13 mouse cellular contexts compared by ENCODE assay signal in the genomic region with DNA sequence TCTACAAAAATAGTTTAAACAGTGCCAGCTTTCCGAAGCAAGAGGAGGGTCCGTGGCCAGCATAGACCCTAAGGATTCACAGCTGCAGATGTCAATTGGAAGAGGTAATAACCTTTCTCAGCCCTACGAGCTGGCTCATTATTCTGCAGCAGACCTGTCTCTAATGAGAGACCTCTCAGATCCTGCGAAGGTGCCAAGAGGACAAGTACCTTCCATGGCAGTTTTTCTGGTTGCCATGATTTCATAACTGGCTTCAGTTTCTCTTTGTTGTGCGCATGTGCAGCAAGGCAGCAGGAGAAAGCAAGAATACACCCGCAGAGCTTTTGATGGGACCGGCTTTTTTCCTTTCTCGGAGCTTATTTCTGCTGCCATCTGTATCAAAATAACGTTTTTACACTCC.
DNase-seq lines count a peak whose midpoint lies in the region; ATAC-seq and TF ChIP-seq lines count a peak whose summit lies in the region.
"Had no signal": no experiment of that assay in that cellular context is flagged by ENCODE, and none has a peak within 500 bp of the region (broad histone marks: within the 10 kb centered on the region; RNA-seq: fewer than 3 reads in every experiment).

No protein-coding gene starts in this region.

- peaks cover 6% of the 10 kb centered on the region; the same call in 1 of the 2 replicates for H3K4me1 ChIP-seq in heart, embryonic 12.5 days (replicated peaks)

- peak; percentile 40 to 50 for DNase-seq in cerebellum, postnatal 10 days
- no peak for DNase-seq in cerebellum, adult 9-10 months
- peak; percentile 73 for DNase-seq in brain, embryonic 14.5 days (ENCODE audit: low read depth)
- DNase-seq in layer of hippocampus, adult 18-20 months (ENCODE audit: low spot score in 2 of 2), result peak; percentile 36 to 73
- peak; percentile 43 to 46 for DNase-seq in left cerebral cortex, postnatal 36 days (ENCODE audit: low spot score in 2 of 2)
- no peak for DNase-seq in thymus, postnatal 4 days
- no peak for DNase-seq in urinary bladder, postnatal 36 days (ENCODE audit: low spot score in 2 of 2)
- DNase-seq: kidney, adult 9 months; liver; lung, postnatal 4 days; thymus, postnatal 14 days had no signal

- H3K36me3 ChIP-seq in heart, embryonic 12.5 days, result no peaks in the 10 kb centered on the region
- H3K36me3 ChIP-seq: heart, embryonic 15.5 days had no signal

- no peak overlapping the region for H3K4me2 ChIP-seq in heart, embryonic 12.5 days
- H3K4me2 ChIP-seq: heart, embryonic 15.5 days had no signal

- intact Hi-C loops in left cerebral cortex, postnatal 36 days (cut with DNase I), result no loop called here

- no peaks in the 10 kb centered on the region for H3K27me3 ChIP-seq in heart, embryonic 12.5 days (replicated peaks)
- H3K27me3 ChIP-seq: heart, embryonic 15.5 days had no signal

- TF ChIP-seq CTCF in brain, embryonic 14.5 days (IDR thresholded peaks at IDR 0.05; ENCODE audit: borderline replicate concordance, extremely low read depth, insufficient read depth, insufficient read length), result no peak

- WGBS in heart, embryonic 12.5 days, result 86% methylated on average over 9 of the region's 9 CpGs

- H3K27ac ChIP-seq in heart, embryonic 12.5 days (ENCODE audit: poor library complexity, severe bottlenecking), result no peak overlapping the region
- H3K27ac ChIP-seq: heart, embryonic 15.5 days had no signal

- TF ChIP-seq POLR2A in brain, embryonic 14.5 days (IDR thresholded peaks at IDR 0.05; ENCODE audit: borderline replicate concordance, extremely low read depth, insufficient read depth, insufficient read length, poor library complexity, severe bottlenecking), result no peak

- no peak for ATAC-seq in heart, embryonic 12.5 days (ENCODE audit: insufficient number of reproducible peaks, low FRiP score)

- H3K4me3 ChIP-seq in heart, embryonic 12.5 days, result no peak overlapping the region
- H3K4me3 ChIP-seq: heart, embryonic 15.5 days had no signal

- no peak overlapping the region for H3K9ac ChIP-seq in heart, embryonic 12.5 days
- H3K9ac ChIP-seq: heart, embryonic 15.5 days had no signal

- no peaks in the 10 kb centered on the region for H3K9me3 ChIP-seq in heart, embryonic 12.5 days (replicated peaks)
- H3K9me3 ChIP-seq: heart, embryonic 15.5 days had no signal

Comparison
In these comparisons a context has a peak if more than half of its experiments do, and no peak if none do; other contexts are left out.
1. DNase-seq: peak in cerebellum, postnatal 10 days (2 of 2), brain, embryonic 14.5 days (single experiment), layer of hippocampus, adult 18-20 months (2 of 2) and left cerebral cortex, postnatal 36 days (2 of 2); none in cerebellum, adult 9-10 months (single experiment), thymus, postnatal 4 days (single experiment) and urinary bladder, postnatal 36 days (0 of 2).